Mouse (Mus musculus): ENCODE data around the gene Gm9817. TPM values are rescaled to one million over a fixed set of nuclear protein-coding genes. Genes with fewer than 3 reads are reported as not detected.

The Gm9817 gene
- polyA plus RNA-seq (2012; rRNA removed): 0.10 and 0.24 TPM in 2 replicates

DNA sequence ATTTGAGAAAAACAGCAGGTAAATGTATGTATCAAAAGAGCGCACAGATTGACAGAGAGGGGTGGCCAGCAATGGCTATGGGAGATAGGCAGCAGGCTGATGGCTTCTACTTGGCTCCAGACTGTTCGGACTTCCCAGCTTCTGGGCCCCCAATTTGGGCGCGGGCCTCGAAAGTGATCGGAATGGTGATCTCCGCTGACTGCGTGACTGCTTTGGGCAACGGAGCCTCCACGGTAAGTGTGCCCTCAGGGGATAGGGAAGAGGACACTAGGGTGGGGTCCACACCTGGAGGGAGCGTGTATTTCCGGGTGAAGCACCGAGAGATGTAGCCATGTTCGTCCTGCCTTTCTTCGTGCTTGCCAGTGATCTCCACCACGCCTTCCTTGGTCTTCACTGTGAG is at the start of gene Gm9817:
TSS of gene Gm9817 (plus strand) at position 301 of the 400 bp plus-strand sequence.

Other genes with a start within 250 kb of the Gm9817 start
- gene Dtnbp1, start 76.5 kb upstream of the Gm9817 start, polyA plus RNA-seq (2012; rRNA removed): 27.0 and 31.6 TPM in 2 replicates

Data from colon, adult 2 months (tissue).